Mouse (Mus musculus): ENCODE measurements around the gene Xpr1.
"Not testable (repeated sequence)": the region's sequence is repeated elsewhere in the genome, so short reads cannot be mapped to it uniquely, and the experiment has no call there.

Xpr1 gene

DNA sequence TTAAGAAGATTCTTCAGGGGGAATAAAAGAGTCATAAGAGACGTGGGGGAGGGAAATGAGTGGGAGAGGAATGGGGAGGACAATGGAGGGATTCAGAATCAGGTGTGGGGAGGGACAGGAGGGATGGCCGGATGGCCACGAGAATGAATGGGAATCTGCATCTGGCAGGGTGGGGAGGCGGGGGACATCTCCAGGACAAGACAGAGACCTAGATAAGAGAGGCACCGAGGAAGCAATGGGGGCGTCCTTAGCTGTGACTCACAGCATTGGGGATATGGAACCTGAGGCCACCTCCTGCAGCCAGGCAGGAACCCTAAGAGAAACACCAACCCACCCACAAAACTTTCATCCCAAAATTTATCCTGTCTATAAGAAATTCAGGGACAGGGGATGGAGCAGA is 81.3 kb downstream of the Xpr1 start:
- DNase-seq (ENCODE audit: extremely low read depth, low read depth) = no peak

GRCm38 (mm10) chr1:155322183-155322582 is 95.0 kb downstream of the Xpr1 start:
- DNase-seq (ENCODE audit: extremely low read depth, low read depth) = peak; percentile 39

DNA sequence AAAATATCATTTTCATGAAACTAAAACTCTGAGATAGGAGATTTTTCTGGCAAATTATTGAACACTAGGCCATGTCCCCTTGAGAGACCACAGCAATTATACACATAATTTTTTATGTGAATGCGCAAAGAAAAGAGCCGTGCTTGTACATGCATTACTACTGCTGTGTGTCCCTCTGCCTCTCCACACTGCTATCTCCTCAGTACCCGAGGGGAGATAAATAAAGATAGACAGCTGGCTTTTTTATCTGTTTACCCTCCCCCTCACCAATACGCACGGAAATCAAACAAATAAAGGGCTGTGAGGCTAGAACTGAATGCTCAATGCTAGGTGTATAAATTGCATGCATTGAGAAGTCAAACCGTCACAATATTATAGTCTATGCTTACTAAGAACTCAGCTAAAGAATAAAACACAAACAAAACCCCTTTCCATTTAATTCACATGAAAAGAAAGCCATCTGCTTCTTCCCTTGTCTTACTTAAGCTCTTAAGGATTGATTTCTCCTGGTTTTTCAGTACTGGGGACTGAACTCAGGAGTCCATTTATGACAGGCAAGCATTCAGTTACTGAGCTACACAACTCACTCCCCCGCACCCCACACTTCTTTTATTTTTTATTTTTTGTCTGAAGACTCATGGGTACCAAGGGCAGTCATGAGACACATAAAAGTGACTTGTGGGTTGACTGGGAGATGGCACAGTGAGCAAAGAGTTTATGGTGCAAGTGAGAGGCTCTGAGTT is 97.0 kb downstream of the Xpr1 start:
- no peak for DNase-seq (ENCODE audit: extremely low read depth, low read depth)

- DNase-seq (ENCODE audit: extremely low read depth, low read depth) = no peak
Measured at GRCm38 (mm10) chr1:155319513-155319912, 97.7 kb downstream of the Xpr1 start.

DNA sequence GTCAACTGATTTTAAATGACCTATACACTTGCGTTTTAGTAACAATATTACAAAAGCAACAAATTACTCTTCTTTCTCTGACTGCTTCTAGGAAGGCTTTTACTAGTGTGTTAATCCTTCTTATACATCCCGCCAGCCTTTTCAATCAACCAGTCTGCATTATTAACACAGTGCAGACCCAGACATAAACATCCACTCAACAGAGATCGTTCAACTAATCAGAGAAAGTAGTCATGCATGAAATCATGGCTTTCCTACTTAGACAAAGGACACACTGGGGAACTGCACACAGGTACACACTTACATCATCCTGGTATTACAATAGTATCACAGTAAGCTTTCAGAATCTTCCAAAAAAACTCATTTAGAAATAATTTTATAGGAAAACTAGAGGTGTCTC is 105.5 kb downstream of the Xpr1 start:
- DNase-seq (ENCODE audit: extremely low read depth, low read depth) = no peak

DNA sequence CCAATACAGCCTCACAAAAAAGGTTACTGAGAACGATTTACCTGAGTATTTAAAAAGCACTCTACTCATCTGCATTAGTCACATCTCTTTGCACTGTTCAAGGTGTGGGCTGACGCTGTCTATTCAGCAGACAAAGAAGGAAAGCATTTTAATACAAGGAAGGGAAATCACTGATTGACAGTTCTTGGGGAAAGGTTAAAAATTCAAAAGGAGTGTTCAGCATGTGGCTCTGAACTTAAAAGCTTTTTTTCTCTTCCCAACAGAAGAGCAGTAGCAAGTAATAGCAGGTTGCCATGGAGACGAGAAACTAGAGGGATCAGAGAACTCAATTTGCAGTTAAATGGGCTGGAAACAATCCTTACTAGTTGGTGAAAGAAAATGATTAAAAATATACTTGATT is 110.3 kb downstream of the Xpr1 start:
- no peak for DNase-seq (ENCODE audit: extremely low read depth, low read depth)

DNA sequence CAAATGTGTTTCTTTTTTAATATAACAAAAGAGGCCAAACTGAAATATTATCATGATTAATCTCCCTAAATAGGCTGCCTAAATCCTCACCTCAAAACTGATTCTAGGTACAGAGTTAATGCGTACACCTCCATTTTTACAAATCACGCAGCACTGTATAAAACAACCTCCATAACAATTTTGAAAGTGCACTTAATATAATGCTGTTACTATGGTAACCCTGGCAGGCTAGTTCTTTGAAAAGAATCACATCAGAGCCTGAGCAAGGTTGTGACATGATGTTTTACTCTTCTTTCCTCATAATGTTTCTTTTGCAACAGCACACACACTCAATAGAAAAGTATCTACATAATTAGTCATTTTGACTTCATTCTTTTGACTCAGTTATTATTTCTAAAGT is 113.8 kb downstream of the Xpr1 start:
- DNase-seq (ENCODE audit: extremely low read depth, low read depth) = no peak

DNA sequence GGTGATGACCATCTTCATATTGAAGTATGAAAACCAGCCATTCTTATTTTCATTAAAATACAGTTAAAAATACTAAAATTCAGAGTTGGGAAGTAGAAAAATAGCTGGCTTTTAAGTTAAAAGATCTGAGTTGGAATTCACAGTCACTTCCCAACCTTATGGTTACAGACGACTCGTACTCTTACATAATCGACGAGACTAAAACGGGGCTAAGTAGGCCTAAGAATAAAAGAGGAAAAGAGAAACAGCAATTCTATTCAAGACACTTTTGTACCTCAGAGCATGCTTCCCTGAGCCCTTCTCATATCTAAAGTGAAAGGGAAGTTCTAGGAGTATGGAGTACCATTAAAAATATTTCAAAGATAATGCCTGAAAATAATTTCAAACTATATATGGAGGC is 119.6 kb downstream of the Xpr1 start:
- DNase-seq (ENCODE audit: extremely low read depth, low read depth) = no peak

DNA sequence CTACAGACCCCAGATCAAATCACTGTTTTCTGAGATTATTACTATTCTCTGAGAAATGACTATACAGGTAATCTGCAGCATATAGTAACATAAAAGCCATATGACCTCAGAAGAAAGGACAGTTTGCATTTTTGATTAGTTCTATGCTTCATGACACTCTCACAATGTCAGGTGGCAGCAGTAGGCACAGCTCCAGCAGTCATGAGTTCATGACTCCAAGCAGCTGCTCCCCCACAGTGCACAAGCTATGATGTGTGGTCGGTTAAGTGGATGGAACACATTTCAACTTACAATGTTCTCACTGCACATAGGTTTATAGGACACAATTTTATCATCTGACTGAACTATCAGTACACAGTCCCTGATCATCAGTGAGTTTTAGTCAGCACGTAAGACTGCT is 120.0 kb downstream of the Xpr1 start:
- DNase-seq (ENCODE audit: extremely low read depth, low read depth) = no peak

DNA sequence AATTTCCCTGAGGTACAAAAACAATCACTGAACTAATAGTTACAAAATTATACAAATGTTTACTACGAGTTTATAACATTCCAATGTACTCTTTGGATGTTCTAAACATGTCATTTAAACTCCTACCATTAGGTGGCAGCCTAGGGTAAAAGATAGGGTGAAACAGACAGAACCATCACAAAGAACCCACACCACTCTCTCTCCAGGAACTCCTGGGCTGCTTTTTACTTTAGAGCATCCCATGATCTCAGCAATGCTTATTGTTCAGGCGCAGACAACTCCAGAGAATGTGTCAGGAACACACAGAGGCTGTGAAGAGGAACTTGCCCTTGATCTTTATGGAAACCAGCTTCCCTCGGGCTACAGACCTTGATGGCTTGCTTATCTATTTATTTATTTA is 123.8 kb downstream of the Xpr1 start:
- peak; percentile 51 for DNase-seq (ENCODE audit: extremely low read depth, low read depth)

- DNase-seq (ENCODE audit: extremely low read depth, low read depth) = no peak
Measured at GRCm38 (mm10) chr1:155289411-155289810, 127.8 kb downstream of the Xpr1 start.

GRCm38 (mm10) chr1:155288033-155288432 is 129.2 kb downstream of the Xpr1 start:
- no peak for DNase-seq (ENCODE audit: extremely low read depth, low read depth)

GRCm38 (mm10) chr1:155283808-155284207 is 133.4 kb downstream of the Xpr1 start:
- peak; percentile 75 for DNase-seq (ENCODE audit: extremely low read depth, low read depth)

GRCm38 (mm10) chr1:155281003-155281793 is 136.0 kb downstream of the Xpr1 start:
- DNase-seq (ENCODE audit: extremely low read depth, low read depth) = peak; percentile 62

- DNase-seq (ENCODE audit: extremely low read depth, low read depth) = no peak
Measured at GRCm38 (mm10) chr1:155280306-155280705, 136.9 kb downstream of the Xpr1 start.

DNA sequence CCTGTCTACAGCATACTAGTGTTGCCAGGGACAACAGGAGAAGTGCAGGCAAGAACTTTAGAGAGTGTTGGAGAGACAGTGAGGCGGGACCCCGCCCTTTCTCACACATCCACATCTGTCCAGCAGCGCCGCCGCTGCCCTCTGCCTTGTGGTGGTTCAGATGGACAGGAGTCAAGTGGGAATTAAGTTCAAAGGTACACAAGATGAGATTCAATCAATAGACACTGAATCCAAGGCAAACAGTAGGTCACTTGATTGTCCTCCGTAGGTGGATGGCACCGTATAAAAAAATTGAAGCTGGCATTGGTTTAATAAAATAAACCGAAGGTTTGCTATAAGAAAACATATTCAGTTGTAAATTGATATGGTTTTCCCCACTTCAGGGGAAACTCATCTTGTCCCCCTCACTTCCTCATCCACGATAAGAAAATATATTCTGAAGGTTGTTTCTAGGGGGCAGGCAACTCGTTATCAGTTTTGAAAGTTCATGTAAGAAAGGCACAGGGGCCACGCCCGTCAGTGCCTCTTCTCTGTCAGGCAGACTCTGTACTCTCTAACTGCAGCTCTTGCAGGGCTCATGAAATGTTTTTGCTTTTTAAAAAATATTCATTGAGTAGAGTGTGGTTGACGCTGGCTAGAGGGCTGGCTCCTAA is 140.7 kb downstream of the Xpr1 start:
- DNase-seq (ENCODE audit: extremely low read depth, low read depth) = peak; percentile 76

GRCm38 (mm10) chr1:155275793-155276192 is 141.4 kb downstream of the Xpr1 start:
- DNase-seq (ENCODE audit: extremely low read depth, low read depth) = no peak

DNA sequence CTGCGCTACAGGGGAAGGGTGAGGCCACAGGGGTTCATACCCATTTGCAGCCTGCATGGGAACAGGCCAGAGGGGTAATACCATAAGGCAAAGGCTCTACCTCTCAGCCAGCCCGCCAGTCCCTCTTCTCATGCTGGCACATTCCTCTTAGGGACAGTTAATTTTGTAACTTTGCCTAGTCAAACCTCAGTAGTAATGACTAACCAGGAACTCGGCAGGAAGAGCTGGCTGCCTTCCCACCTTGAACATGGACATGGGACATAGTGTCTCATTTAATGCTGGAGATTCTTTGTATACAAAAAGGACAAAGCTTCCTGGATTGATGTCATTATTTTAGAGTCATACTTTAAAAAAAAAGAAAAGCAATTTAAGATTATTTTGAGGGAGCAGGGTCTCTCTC is 142.2 kb downstream of the Xpr1 start:
- DNase-seq (ENCODE audit: extremely low read depth, low read depth) = no peak

DNA sequence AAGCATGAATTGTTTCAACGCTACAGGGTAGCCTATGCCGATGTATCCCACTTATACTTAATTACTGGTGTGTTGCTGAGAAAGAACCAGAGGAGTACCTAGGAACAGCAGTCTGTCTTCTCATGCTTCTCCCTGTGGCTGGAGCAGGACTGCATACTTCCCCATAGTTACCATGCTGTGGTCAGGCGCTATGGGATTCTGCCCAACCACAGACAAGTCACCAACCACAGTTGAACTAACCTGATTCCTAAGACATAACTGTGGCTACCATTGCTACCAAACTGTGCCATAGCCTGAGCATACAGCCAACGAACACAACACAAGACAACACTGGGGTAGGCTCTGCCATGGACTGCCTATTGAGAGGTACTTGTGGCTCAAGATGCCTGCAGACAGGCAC is 144.3 kb downstream of the Xpr1 start:
- DNase-seq (ENCODE audit: extremely low read depth, low read depth) = peak; percentile 19

GRCm38 (mm10) chr1:155262496-155262895 is 154.7 kb downstream of the Xpr1 start:
- not testable (repeated sequence) for DNase-seq (ENCODE audit: extremely low read depth, low read depth)

DNA sequence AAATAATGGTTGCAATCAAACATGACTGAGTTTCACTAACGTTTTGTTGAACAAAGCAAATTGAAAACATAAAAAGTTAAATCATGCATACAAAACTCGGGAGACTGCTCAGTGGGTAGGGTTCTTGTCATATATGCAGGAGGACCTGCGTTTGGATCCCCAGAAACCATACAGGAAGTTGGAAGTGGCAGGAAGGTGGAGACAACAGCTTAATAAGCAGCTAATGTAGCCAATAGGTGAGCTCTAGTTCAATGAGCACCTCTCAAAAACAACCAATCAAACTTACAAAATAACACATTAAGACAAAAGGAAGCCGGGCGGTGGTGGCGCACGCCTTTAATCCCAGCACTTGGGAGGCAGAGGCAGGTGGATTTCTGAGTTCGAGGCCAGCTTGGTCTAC is 162.9 kb downstream of the Xpr1 start:
- DNase-seq (ENCODE audit: extremely low read depth, low read depth) = no peak

DNA sequence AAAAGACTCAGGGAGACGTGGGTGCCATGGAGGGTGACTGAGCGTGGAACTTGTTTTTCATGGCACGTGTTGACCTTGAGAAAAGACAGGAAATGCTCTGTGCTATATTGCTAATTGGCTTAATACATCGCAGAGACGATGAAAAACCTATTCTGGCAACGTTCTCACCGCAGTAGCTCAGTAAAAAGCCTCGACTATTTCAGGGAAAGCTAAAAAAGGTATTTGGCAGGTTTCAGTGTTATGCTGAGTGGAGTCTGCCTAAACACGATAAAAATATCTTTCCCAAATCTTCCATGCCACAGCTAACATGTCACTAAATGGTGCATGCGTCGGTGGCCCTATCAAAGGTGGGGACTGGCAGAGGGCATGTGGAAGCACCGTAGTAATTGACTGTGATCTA is 164.1 kb downstream of the Xpr1 start:
- DNase-seq (ENCODE audit: extremely low read depth, low read depth) = no peak

All from MEL-GATA-1-ER (cell line).